Mouse (Mus musculus) hindbrain, embryonic 14.5 days (tissue): ENCODE measurements around the gene Psmd3. TPM values are rescaled to one million over a fixed set of nuclear protein-coding genes. Genes with fewer than 3 reads are reported as not detected.
"Not testable (repeated sequence)": the region's sequence is repeated elsewhere in the genome, so short reads cannot be mapped to it uniquely, and the experiment has no call there.

Experiments
- ATAC-seq: fragments of 200-750 bp; cut with Nextera tagmentation; 2 replicates; pipeline ENCODE4 v1.8.0; 2017; ENCODE audit warnings: moderate number of reproducible peaks, mild to moderate bottlenecking, moderate TSS enrichment, moderate library complexity; ENCODE audit not compliant: low FRiP score
- DNase-seq: peaks from one replicate; pipeline ENCODE4 v3.0.0-alpha.2; 2015; ENCODE audit warnings: low spot score
- H3K27ac ChIP-seq: fragments of 300-500 bp; sonication (generic); 2 replicates; pipeline ENCODE4 v1.5.1; 2014; ENCODE audit warnings: mild to moderate bottlenecking, moderate library complexity
- H3K27me3 ChIP-seq: fragments of 300-500 bp; sonication (generic); 2 replicates; pipeline ENCODE4 v1.6.1; 2014; ENCODE audit warnings: mild to moderate bottlenecking, low read length, mixed read lengths; ENCODE audit not compliant: control insufficient read depth, insufficient read depth
- H3K36me3 ChIP-seq: fragments of 300-500 bp; sonication (generic); replicated peaks from 2 replicates; pipeline ENCODE4 v1.6.1; 2014; ENCODE audit not compliant: control insufficient read depth, insufficient read depth
- H3K4me1 ChIP-seq: fragments of 300-500 bp; sonication (generic); replicated peaks from 2 replicates; pipeline ENCODE4 v1.6.1; 2014; ENCODE audit warnings: antibody characterized with exemption, low read length, mixed read lengths; ENCODE audit not compliant: control insufficient read depth, insufficient read depth
- H3K4me2 ChIP-seq: fragments of 300-500 bp; sonication (generic); replicated peaks from 2 replicates; pipeline ENCODE4 v1.6.1; 2014; ENCODE audit warnings: mild to moderate bottlenecking, moderate library complexity
- H3K4me3 ChIP-seq: fragments of 300-500 bp; sonication (generic); replicated peaks from 2 replicates; pipeline ENCODE4 v1.5.1; 2014; ENCODE audit warnings: mild to moderate bottlenecking, low read length
- H3K9ac ChIP-seq: fragments of 300-500 bp; sonication (generic); 2 replicates; pipeline ENCODE4 v1.6.1; 2014
- H3K9me3 ChIP-seq: fragments of 300-500 bp; sonication (generic); 2 replicates; pipeline ENCODE4 v1.6.1; 2016; ENCODE audit warnings: low read length; ENCODE audit not compliant: control insufficient read depth
- WGBS: fragments of 180-500 bp; shearing (Covaris S2); extraction: QIAGEN DNeasy Blood & Tissue Kit; methylation state at CpG from one replicate; pipeline ENCODE4 v1.1.7; 2014; 5-methylcytosine and 5-hydroxymethylcytosine counted together
- polyA plus RNA-seq: library from polyadenylated mRNA; unstranded; fragments of >200 nt; fragmentation: Nextera tagmentation; extraction: Ambion mirVana; gene quantifications from 2 replicates; pipeline ENCODE4 v1.2.1, GENCODE M21; 2014

Gene Psmd3
- polyA plus RNA-seq, 1 experiment from 2014 or later: 130 TPM

DNA sequence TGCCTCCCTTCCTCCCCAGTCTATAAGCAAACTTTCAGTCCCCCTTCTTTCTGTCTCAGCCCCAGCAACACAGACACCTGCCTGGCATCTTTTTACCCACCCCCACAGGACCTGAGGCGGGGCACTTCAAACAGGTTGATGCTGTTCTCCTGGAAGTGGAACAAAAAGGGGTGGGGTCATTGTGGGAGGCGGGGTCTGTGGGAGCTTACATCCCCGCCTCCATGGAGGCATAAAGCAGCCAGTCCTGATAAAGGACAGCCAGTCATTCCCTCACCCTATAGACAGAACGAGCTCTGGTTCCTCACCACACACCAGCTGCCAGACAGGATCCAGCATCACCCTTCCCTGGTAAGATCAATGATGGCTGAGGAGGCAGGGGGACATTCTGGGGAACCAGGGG lies 18.3 kb upstream of the Psmd3 start, which contains the start of gene Gsdma:
Gsdma (plus strand) TSS at position 261 of the 400 bp plus-strand sequence.
- WGBS: 23% methylated on average over 4 of the region's 4 CpGs
- Histone ChIP-seq H3K4me3 (no peak within 1 kb of the TSS), H3K9me3 (no peaks in the 10 kb centered on the region), H3K4me1 (no peaks in the 10 kb centered on the region), H3K36me3 (no peaks in the 10 kb centered on the region), H3K27ac (no peak within 1 kb of the TSS), H3K4me2 (no peak within 1 kb of the TSS), H3K9ac (no peak within 1 kb of the TSS), H3K27me3 (0 out of 2 replicates have a peak, but pooled peaks cover 7% of the 10 kb centered on the region)
- DNase-seq: no peak
- no peak for ATAC-seq

DNA sequence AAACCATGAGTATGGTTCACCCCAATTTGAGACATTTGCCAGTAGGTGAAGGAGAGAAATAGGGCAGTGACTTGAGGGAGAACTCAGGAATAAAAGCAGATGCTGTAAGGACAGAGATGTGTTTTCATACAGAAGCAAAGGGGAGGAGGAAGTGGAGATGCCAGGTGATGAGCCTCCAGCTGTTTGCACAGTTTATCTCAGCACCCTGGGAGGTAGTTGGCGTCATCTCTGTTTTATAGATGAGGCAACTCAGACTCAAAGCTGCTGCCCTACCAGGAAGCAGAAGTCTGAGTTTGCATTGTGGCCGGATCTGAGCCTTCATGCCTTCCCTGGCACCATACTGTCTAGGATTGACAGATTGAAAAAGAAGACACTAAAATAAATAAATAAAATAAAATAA lies 13.4 kb upstream of the Psmd3 start:
- H3K4me3 ChIP-seq: no peak overlapping the region
- H3K4me1 ChIP-seq: no peaks in the 10 kb centered on the region
- ATAC-seq (no peak), DNase-seq (no peak)
- no peak overlapping the region for H3K4me2 ChIP-seq
- no peak overlapping the region for H3K27ac ChIP-seq
- 0 out of 2 replicates have a peak, but pooled peaks cover 7% of the 10 kb centered on the region for H3K27me3 ChIP-seq
- no peak overlapping the region for H3K9ac ChIP-seq
- no peaks in the 10 kb centered on the region for H3K9me3 ChIP-seq
- 64% methylated on average over 2 of the region's 2 CpGs for WGBS
- no peaks in the 10 kb centered on the region for H3K36me3 ChIP-seq

DNA sequence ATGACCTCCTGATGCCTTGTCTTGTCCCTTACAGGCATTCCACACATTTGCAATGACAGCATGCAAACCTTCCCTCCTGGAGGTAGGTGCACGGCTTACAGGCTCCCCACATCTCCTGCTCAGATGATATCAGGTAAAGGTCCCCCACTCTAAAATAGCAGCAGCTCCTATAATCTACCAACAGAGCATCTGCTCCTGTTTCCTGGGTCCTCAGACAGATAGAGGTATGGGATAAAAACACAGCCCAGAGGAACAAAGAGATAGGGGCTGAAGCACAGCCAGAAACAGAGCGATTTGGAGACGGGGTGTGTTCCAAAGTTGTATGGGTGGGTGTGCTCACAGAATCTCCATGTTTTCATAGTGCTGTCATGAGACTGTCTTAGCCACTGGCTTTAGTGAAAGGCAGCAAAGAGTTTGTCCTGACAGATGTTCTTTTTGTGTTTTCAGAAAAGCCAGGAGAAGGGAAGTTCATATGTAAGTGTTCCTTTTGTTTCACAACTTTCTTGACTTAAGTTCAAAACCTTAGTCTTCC lies 11.0 kb upstream of the Psmd3 start:
- no peak overlapping the region for H3K4me3 ChIP-seq
- WGBS: 88% methylated on average over 3 of the region's 3 CpGs
- no peaks in the 10 kb centered on the region for H3K4me1 ChIP-seq
- ATAC-seq (no peak), DNase-seq (no peak)
- H3K9me3 ChIP-seq: no peaks in the 10 kb centered on the region
- H3K27me3 ChIP-seq: 0 out of 2 replicates have a peak, but pooled peaks cover 7% of the 10 kb centered on the region
- H3K27ac ChIP-seq: no peak overlapping the region
- no peaks in the 10 kb centered on the region for H3K36me3 ChIP-seq
- no peak overlapping the region for H3K4me2 ChIP-seq
- H3K9ac ChIP-seq: no peak overlapping the region

DNA sequence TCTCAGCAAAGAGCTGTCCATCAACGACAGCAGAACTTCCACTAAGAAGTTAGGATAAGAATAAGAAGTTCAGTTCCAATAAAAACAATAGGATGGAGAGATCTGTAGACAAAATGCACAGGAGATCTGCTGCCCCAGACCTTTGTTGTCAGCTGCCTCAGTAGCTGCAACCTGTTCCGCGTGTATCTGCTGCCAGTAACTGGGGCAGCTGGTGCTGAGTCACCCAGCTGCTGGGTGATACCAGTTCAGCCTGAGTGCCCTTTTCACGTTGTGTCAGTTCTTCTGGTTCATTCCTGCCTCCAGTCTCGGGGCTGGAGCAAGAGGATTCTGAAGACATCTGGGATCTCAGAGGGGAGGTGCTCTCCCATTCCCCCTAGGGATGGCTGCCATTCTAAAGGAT lies 10.5 kb upstream of the Psmd3 start:
- Histone ChIP-seq H3K4me3 (no peak overlapping the region), H3K27ac (no peak overlapping the region), H3K36me3 (no peaks in the 10 kb centered on the region), H3K9me3 (no peaks in the 10 kb centered on the region), H3K4me2 (no peak overlapping the region), H3K9ac (no peak overlapping the region), H3K4me1 (no peaks in the 10 kb centered on the region), H3K27me3 (0 out of 2 replicates have a peak, but pooled peaks cover 7% of the 10 kb centered on the region)
- WGBS: 55% methylated on average over 5 of the region's 5 CpGs
- DNase-seq (no peak), ATAC-seq (no peak)

DNA sequence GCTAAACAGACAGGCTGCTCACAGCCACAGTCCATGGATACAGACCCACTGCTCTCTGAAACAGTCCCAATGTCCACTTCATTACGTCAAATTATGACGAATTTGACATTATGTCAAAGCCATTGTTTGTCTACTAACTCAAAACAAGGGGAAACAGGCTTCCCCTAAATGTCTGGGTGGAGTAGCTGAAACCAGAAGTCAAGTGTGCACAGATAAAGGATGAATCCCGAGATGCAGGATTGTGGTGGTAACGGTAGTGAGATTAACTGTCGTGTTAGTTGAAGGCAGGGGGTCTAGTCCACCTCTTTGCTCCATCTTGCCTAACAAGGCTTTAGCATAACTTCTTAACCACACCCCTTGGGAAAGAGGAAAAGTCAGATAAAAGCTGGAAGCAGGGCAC lies 9.9 kb upstream of the Psmd3 start:
- WGBS: 85% methylated on average over 5 of the region's 5 CpGs
- no peaks in the 10 kb centered on the region for H3K9me3 ChIP-seq
- DNase-seq (no peak), ATAC-seq (no peak)
- no peaks in the 10 kb centered on the region for H3K36me3 ChIP-seq
- 0 out of 2 replicates have a peak, but pooled peaks cover 7% of the 10 kb centered on the region for H3K27me3 ChIP-seq
- H3K4me3 ChIP-seq: no peak overlapping the region
- no peak overlapping the region for H3K27ac ChIP-seq
- no peaks in the 10 kb centered on the region for H3K4me1 ChIP-seq
- no peak overlapping the region for H3K4me2 ChIP-seq
- no peak overlapping the region for H3K9ac ChIP-seq

DNA sequence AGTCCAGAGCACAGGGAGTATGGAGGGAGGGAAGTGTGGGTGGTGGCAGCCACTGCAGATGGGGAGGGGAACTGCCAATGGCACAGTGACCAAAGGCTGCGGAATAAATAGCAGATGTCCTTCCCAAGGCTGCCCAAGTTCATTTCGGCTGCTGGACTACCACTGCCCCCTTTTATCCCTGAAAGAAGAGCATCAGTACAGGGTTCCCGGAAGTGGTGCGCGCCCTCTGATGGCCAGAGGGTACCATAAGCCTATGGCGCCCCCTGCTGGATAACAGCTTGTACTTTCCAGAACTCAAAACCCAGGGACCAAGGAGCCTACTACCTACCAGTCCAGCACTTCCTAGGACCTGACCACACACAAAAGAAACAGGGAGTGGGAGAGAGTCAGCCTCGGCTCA lies 9.2 kb upstream of the Psmd3 start:
- not testable (repeated sequence) for H3K27me3 ChIP-seq, H3K9ac ChIP-seq, H3K27ac ChIP-seq, H3K4me1 ChIP-seq, H3K36me3 ChIP-seq, H3K4me3 ChIP-seq, H3K9me3 ChIP-seq
- peak overlapping the region; percentile 13; the same call in 1 of the 2 replicates for H3K4me2 ChIP-seq
- ATAC-seq (0 out of 2 replicates have a peak, but pooled peaks have one; percentile 24), DNase-seq (peak; percentile 43)
- WGBS: 6% methylated on average over 6 of the region's 7 CpGs

DNA sequence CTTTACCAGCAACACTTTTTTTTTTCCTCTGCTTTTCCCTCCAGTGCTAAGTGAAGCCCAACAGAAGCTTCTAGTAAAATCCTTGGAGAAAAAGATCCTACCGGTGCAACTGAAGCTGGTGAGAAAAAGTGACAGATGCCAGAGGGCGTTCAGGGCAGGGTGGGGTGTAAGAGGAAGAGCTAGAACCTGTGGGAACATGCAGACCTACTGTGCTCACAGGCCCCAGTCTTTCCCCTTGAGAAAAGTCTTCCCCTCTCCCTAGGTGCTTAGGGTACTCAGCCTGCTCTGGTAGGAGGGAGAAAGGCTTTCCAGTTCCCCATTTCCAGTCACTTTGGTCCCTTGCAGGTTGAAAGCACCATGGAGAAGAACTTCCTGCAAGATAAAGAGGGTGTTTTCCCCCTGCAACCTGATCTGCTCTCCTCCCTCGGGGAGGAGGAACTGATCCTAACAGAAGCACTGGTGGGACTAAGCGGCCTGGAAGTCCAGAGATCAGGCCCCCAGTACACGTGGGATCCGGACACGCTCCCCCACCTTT lies 6.5 kb upstream of the Psmd3 start:
- Histone ChIP-seq H3K4me3 (no peak overlapping the region), H3K4me2 (no peak overlapping the region), H3K27me3 (no peaks in the 10 kb centered on the region), H3K36me3 (no peaks in the 10 kb centered on the region), H3K4me1 (no peaks in the 10 kb centered on the region), H3K27ac (no peak overlapping the region), H3K9ac (no peak overlapping the region), H3K9me3 (no peaks in the 10 kb centered on the region)
- no peak for DNase-seq
- no peak for ATAC-seq
- WGBS: 37% methylated on average over 7 of the region's 7 CpGs

DNA sequence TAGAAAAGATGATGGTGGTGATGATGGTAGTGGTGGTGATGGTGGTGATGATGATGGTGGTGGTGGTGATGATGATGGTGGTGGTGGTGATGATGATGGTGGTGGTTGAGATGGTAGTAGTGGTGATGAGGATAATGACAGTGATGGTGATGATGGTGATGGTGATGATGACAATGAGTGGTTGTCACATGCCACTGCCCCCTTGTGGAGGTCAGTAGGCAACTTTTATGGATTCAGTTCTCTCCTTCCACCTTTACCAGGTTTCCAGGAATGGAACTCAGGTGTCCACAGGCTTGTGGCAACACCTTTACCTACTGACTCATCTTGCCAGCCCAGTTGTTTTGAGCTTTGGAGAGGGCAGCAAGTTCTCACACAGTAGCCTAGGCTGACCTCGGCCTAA lies 2.3 kb upstream of the Psmd3 start:
- Histone ChIP-seq H3K4me2 (no peak overlapping the region), H3K9me3 (no peaks in the 10 kb centered on the region), H3K36me3 (peaks cover under 1% of the 10 kb centered on the region; the same call in 1 of the 2 replicates), H3K4me1 (peaks cover 10% of the 10 kb centered on the region; the same call in 1 of the 2 replicates), H3K27me3 (no peaks in the 10 kb centered on the region), H3K27ac (no peak overlapping the region), H3K4me3 (no peak overlapping the region), H3K9ac (no peak overlapping the region)
- WGBS: 100% methylated on average over 1 of the region's 1 CpGs
- DNase-seq: no peak
- ATAC-seq: no peak

DNA sequence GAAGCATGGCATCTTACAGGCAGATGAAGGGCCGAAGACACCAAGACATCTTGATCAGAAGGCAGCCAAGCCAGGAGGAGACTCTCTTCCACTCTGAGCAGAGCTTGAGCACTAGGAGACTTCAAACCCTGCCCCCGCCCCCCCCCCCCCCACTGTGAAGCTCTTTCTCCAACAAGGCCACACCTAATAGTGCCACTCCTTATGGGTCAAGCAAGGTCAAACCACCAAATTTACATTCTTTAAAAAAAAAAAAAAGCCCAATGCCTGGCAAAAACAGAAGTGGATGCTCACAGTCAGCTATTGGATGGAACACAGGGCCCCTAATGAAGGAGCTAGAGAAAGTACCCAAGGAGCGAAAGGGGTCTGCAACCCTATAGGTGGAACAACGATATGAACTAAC lies 1.8 kb upstream of the Psmd3 start:
- H3K9me3 ChIP-seq, H3K27me3 ChIP-seq, H3K4me2 ChIP-seq, H3K4me3 ChIP-seq, H3K4me1 ChIP-seq, ATAC-seq, H3K36me3 ChIP-seq, H3K27ac ChIP-seq, DNase-seq, H3K9ac ChIP-seq: not testable (repeated sequence)
- WGBS: 83% methylated on average over 4 of the region's 4 CpGs
